Mouse (Mus musculus) intestine, postnatal 0 days (tissue): ENCODE measurements around the gene Ano10. TPM values are rescaled to one million over a fixed set of nuclear protein-coding genes. Genes with fewer than 3 reads are reported as not detected.
A peak's percentile ranks its signal among the peaks of the same experiment; 100 is the strongest.

Experiments
- ATAC-seq: fragments of 200-750 bp; cut with Nextera tagmentation; 2 replicates; pipeline ENCODE4 v1.8.0; 2017; ENCODE audit warnings: mild to moderate bottlenecking, moderate TSS enrichment, moderate library complexity
- H3K27ac ChIP-seq: fragments of 300-500 bp; sonication (generic); 2 replicates; pipeline ENCODE4 v1.5.1; 2014; ENCODE audit warnings: mild to moderate bottlenecking, low read depth, low read length, moderate library complexity
- H3K27me3 ChIP-seq: fragments of 300-500 bp; sonication (generic); replicated peaks from 2 replicates; pipeline ENCODE4 v1.6.1; 2014; ENCODE audit warnings: low read length, mixed read lengths; ENCODE audit not compliant: control insufficient read depth, insufficient read depth
- H3K36me3 ChIP-seq: fragments of 300-500 bp; sonication (generic); 2 replicates; pipeline ENCODE4 v1.6.1; 2014; ENCODE audit warnings: mild to moderate bottlenecking, moderate library complexity; ENCODE audit not compliant: control insufficient read depth, insufficient read depth
- H3K4me1 ChIP-seq: fragments of 300-500 bp; sonication (generic); replicated peaks from 2 replicates; pipeline ENCODE4 v1.6.1; 2014; ENCODE audit warnings: antibody characterized with exemption, low read length, mixed read lengths; ENCODE audit not compliant: control insufficient read depth, insufficient read depth
- H3K4me2 ChIP-seq: fragments of 300-500 bp; sonication (generic); replicated peaks from 2 replicates; pipeline ENCODE4 v1.6.1; 2014; ENCODE audit warnings: low read depth, mild to moderate bottlenecking, moderate library complexity
- H3K4me3 ChIP-seq: fragments of 300-500 bp; sonication (generic); 2 replicates; pipeline ENCODE4 v1.5.1; 2014; ENCODE audit warnings: low read depth, low read length
- H3K9ac ChIP-seq: fragments of 300-500 bp; sonication (generic); 2 replicates; pipeline ENCODE4 v1.6.1; 2014; ENCODE audit warnings: mild to moderate bottlenecking, low read depth, low read length
- H3K9me3 ChIP-seq: fragments of 300-500 bp; sonication (generic); 2 replicates; pipeline ENCODE4 v1.6.1; 2016; ENCODE audit warnings: mixed run types; ENCODE audit not compliant: control insufficient read depth
- CTCF ChIP-seq: sonication (generic); IDR thresholded peaks from 2 replicates; pipeline ENCODE4 v1.5.1; 2016; ENCODE audit warnings: low read depth, mild to moderate bottlenecking, control low read depth, antibody characterized with exemption, moderate library complexity
- WGBS: fragments of 180-500 bp; shearing (Covaris S2); extraction: QIAGEN DNeasy Blood & Tissue Kit; methylation state at CpG from one replicate; pipeline ENCODE4 v1.1.7; 2014; 5-methylcytosine and 5-hydroxymethylcytosine counted together
- microRNA-seq: library from miRNA; unstranded; fragments of <30 nt; microRNA quantifications from one replicate; pipeline ENCODE4, GENCODE M21; 2016
- polyA plus RNA-seq: library from polyadenylated mRNA; unstranded; fragments of >200 nt; fragmentation: Nextera tagmentation; extraction: Ambion mirVana; gene quantifications from 2 replicates; pipeline ENCODE4 v1.2.1, GENCODE M21; 2015

Gene Ano10
- polyA plus RNA-seq, 1 experiment from 2014 or later, result 51.9 TPM

DNA sequence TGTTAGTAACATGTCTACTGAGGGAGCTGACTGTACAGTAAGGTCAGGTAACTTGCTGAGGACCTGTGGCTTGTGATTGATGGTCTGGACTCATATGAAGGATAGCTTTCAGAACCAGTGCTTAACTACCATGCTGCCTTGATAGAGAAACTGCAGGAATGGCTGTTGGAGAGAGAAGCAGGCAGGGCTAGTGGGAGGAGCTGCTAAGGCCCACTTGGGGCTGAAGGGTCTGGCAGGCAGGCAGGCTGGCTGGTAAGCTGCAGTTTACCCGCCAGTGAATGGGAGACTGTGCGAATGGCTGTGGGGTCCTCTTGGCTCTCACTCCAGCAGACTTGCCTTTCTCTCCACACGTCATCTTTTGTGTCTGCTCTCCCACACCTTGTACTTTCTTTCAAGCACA is 163.6 kb downstream of the Ano10 start:
- Histone ChIP-seq H3K9ac (no peak overlapping the region), H3K36me3 (peaks cover 9% of the 10 kb centered on the region; the same call in 1 of the 2 replicates), H3K27me3 (no peaks in the 10 kb centered on the region), H3K27ac (0 out of 2 replicates have a peak overlapping the region, but pooled peaks have one; percentile 21), H3K9me3 (no peaks in the 10 kb centered on the region), H3K4me1 (peaks cover 27% of the 10 kb centered on the region), H3K4me2 (no peak overlapping the region), H3K4me3 (no peak overlapping the region)
- TF ChIP-seq CTCF, result no peak
- 44% methylated on average over 3 of the region's 3 CpGs for WGBS
- ATAC-seq, result no peak

DNA sequence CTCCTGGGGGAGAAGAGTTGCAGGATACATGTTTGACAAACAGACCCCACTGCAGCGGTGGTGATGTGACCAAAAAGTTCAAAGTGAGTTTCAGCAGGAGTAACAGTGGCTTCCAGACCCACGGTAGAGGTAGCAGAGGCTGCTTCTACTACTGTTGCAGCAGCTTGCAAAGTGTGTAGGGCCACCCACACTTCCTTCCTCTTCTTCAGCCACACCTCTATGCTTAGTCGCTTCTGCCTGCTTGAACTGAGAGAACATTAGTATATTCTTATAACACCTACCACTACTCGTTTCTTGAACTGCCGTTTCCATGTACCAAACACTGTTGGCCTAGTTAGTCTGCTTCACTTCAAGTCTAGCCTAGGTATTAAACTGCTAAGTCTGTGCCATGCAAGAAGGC is 165.5 kb downstream of the Ano10 start:
- Histone ChIP-seq H3K9me3 (no peaks in the 10 kb centered on the region), H3K36me3 (no peaks in the 10 kb centered on the region), H3K27ac (no peak overlapping the region), H3K9ac (no peak overlapping the region), H3K4me1 (peaks cover 16% of the 10 kb centered on the region), H3K27me3 (no peaks in the 10 kb centered on the region), H3K4me3 (no peak overlapping the region), H3K4me2 (no peak overlapping the region)
- no peak for ATAC-seq
- 64% methylated on average over 5 of the region's 5 CpGs for WGBS
- TF ChIP-seq CTCF, result no peak

- Histone ChIP-seq H3K9ac (no peak overlapping the region), H3K27ac (no peak overlapping the region), H3K27me3 (no peaks in the 10 kb centered on the region), H3K36me3 (no peaks in the 10 kb centered on the region), H3K4me1 (peaks cover 16% of the 10 kb centered on the region), H3K4me2 (no peak overlapping the region), H3K9me3 (no peaks in the 10 kb centered on the region), H3K4me3 (no peak overlapping the region)
- 55% methylated on average over 3 of the region's 3 CpGs for WGBS
- ATAC-seq, result no peak
- no peak for TF ChIP-seq CTCF
These were observed 166.9 kb downstream of the Ano10 start for GRCm38 (mm10) chr9:122127271-122127785.

- Histone ChIP-seq H3K4me2 (no peak overlapping the region), H3K4me3 (no peak overlapping the region), H3K9me3 (no peaks in the 10 kb centered on the region), H3K27ac (no peak overlapping the region), H3K9ac (no peak overlapping the region), H3K36me3 (no peaks in the 10 kb centered on the region), H3K4me1 (peaks cover 16% of the 10 kb centered on the region), H3K27me3 (no peaks in the 10 kb centered on the region)
- no peak for ATAC-seq
- no peak for TF ChIP-seq CTCF
- 87% methylated on average over 8 of the region's 8 CpGs for WGBS
These were observed 167.4 kb downstream of the Ano10 start for GRCm38 (mm10) chr9:122126790-122127189.

Small RNAs within 50 kb of the gene (microRNA-seq; reads per million reads assigned to microRNA genes)
- gene Mir8106, result not detected

Other genes starting within 250 kb of the Ano10 start
- 35.4 and 35.6 TPM in 2 replicates for gene Snrk, start 177.2 kb downstream of the Ano10 start, polyA plus RNA-seq
- gene Abhd5, start 57.2 kb upstream of the Ano10 start, polyA plus RNA-seq, result 49.0 and 50.8 TPM in 2 replicates